Mouse (Mus musculus) forebrain, embryonic 10.5 days (tissue): Measurements from ENCODE around the gene R3hdm2. TPM values are rescaled to one million over a fixed set of nuclear protein-coding genes. Genes with fewer than 3 reads are reported as not detected.

Source experiments
- DNase-seq: peaks from one replicate; pipeline ENCODE4 v3.0.0-alpha.2; 2017; ENCODE audit warnings: low spot score; ENCODE audit errors: extremely low spot score
- H3K27ac ChIP-seq: fragments of 300-500 bp; sonication (generic); 2 replicates; pipeline ENCODE4 v1.5.1; 2016; ENCODE audit warnings: mild to moderate bottlenecking
- H3K27me3 ChIP-seq: fragments of 300-500 bp; sonication (generic); 2 replicates; pipeline ENCODE4 v1.6.1; 2016; ENCODE audit warnings: mild to moderate bottlenecking; ENCODE audit not compliant: poor library complexity, severe bottlenecking
- H3K36me3 ChIP-seq: fragments of 300-500 bp; sonication (generic); replicated peaks from 2 replicates; pipeline ENCODE4 v1.6.1; 2016; ENCODE audit warnings: mild to moderate bottlenecking, moderate library complexity
- H3K4me1 ChIP-seq: fragments of 300-500 bp; sonication (generic); 2 replicates; pipeline ENCODE4 v1.6.1; 2016
- H3K4me3 ChIP-seq: fragments of 300-500 bp; sonication (generic); 2 replicates; pipeline ENCODE4 v1.5.1; 2016; ENCODE audit warnings: mild to moderate bottlenecking, moderate library complexity
- H3K9me3 ChIP-seq: fragments of 300-500 bp; sonication (generic); 2 replicates; pipeline ENCODE4 v1.6.1; 2016; ENCODE audit warnings: mild to moderate bottlenecking, moderate library complexity
- WGBS: fragments of 180-500 bp; shearing (Covaris S2); methylation state at CpG from one replicate; pipeline ENCODE4 v1.1.7; 2016; 5-methylcytosine and 5-hydroxymethylcytosine counted together
- polyA plus RNA-seq: library from polyadenylated mRNA; unstranded; fragments of >200 nt; fragmentation: Nextera tagmentation; extraction: Ambion mirVana; gene quantifications from 2 replicates; pipeline ENCODE4 v1.2.1, GENCODE M21; 2016

R3hdm2 gene
- polyA plus RNA-seq, result 27.2 and 27.8 TPM in 2 replicates

- peak; percentile 92 for DNase-seq
- WGBS, result 0% methylated on average over 52 of the region's 53 CpGs
- Histone ChIP-seq H3K27ac (peak within 1 kb of the TSS; percentile 93), H3K4me3 (peak within 1 kb of the TSS; percentile 69), H3K27me3 (no peaks in the 10 kb centered on the region), H3K36me3 (no peaks in the 10 kb centered on the region), H3K4me1 (peaks cover 27% of the 10 kb centered on the region), H3K9me3 (no peaks in the 10 kb centered on the region)
Observed at GRCm38 (mm10) chr10:127380251-127380691, at the start of gene R3hdm2. Gene R3hdm2, plus strand, starts transcription at chr10:127380327.

- peaks cover 68% of the 10 kb centered on the region for H3K36me3 ChIP-seq
- WGBS, result 24% methylated on average over 31 of the region's 31 CpGs
Observed at GRCm38 (mm10) chr10:127332211-127332874, 47.8 kb upstream of the R3hdm2 start.

GRCm38 (mm10) chr10:127333152-127333551 is 47.0 kb upstream of the R3hdm2 start:
- Histone ChIP-seq H3K27me3 (peaks cover 63% of the 10 kb centered on the region), H3K36me3 (peaks cover 76% of the 10 kb centered on the region), H3K4me1 (peaks cover 6% of the 10 kb centered on the region), H3K9me3 (no peaks in the 10 kb centered on the region), H3K4me3 (no peak overlapping the region), H3K27ac (no peak overlapping the region)
- 69% methylated on average over 5 of the region's 5 CpGs for WGBS
- no peak for DNase-seq

More at GRCm38 (mm10) chr10:127332211-127332874, 47.8 kb upstream of the R3hdm2 start:
- Histone ChIP-seq H3K4me3 (peak overlapping the region; percentile 49), H3K4me1 (peaks cover 6% of the 10 kb centered on the region), H3K27me3 (peaks cover 63% of the 10 kb centered on the region), H3K9me3 (0 out of 2 replicates have a peak, but pooled peaks cover 1% of the 10 kb centered on the region), H3K27ac (peak overlapping the region; percentile 73)
- DNase-seq, result peak; percentile 54

GRCm38 (mm10) chr10:127335271-127335670 is 44.9 kb upstream of the R3hdm2 start:
- peaks cover 58% of the 10 kb centered on the region for H3K27me3 ChIP-seq
- WGBS, result 72% methylated on average over 1 of the region's 1 CpGs
- H3K4me1 ChIP-seq, result peaks cover 24% of the 10 kb centered on the region
- H3K4me3 ChIP-seq, result no peak overlapping the region
- no peak for DNase-seq
- no peak overlapping the region for H3K27ac ChIP-seq
- H3K9me3 ChIP-seq, result no peaks in the 10 kb centered on the region
- peaks cover 71% of the 10 kb centered on the region for H3K36me3 ChIP-seq

- Histone ChIP-seq H3K27ac (no peak overlapping the region), H3K36me3 (peaks cover 55% of the 10 kb centered on the region), H3K4me1 (peaks cover 41% of the 10 kb centered on the region), H3K4me3 (no peak overlapping the region), H3K9me3 (no peaks in the 10 kb centered on the region), H3K27me3 (peaks cover 58% of the 10 kb centered on the region)
- DNase-seq, result no peak
- 76% methylated on average over 5 of the region's 5 CpGs for WGBS
Observed at GRCm38 (mm10) chr10:127336952-127337351, 43.2 kb upstream of the R3hdm2 start.

GRCm38 (mm10) chr10:127337536-127338099 is 42.5 kb upstream of the R3hdm2 start:
- no peak for DNase-seq
- Histone ChIP-seq H3K27ac (no peak overlapping the region), H3K9me3 (no peaks in the 10 kb centered on the region), H3K4me1 (peaks cover 42% of the 10 kb centered on the region), H3K36me3 (peaks cover 48% of the 10 kb centered on the region), H3K4me3 (no peak overlapping the region), H3K27me3 (peaks cover 58% of the 10 kb centered on the region)
- 82% methylated on average over 6 of the region's 6 CpGs for WGBS

- peaks cover 42% of the 10 kb centered on the region for H3K4me1 ChIP-seq
- peaks cover 57% of the 10 kb centered on the region for H3K27me3 ChIP-seq
- WGBS, result 1% methylated on average over 31 of the region's 31 CpGs
- peak; percentile 88 for DNase-seq
- peaks cover 34% of the 10 kb centered on the region for H3K36me3 ChIP-seq
- H3K4me3 ChIP-seq, result peak overlapping the region; percentile 58
- H3K27ac ChIP-seq, result peak overlapping the region; percentile 91
- no peaks in the 10 kb centered on the region for H3K9me3 ChIP-seq
Observed at GRCm38 (mm10) chr10:127338930-127339682, 41.0 kb upstream of the R3hdm2 start.

GRCm38 (mm10) chr10:127339683-127340576 is 40.2 kb upstream of the R3hdm2 start:
- H3K9me3 ChIP-seq, result no peaks in the 10 kb centered on the region
- H3K4me3 ChIP-seq, result peak overlapping the region; percentile 58
- DNase-seq, result peak; percentile 81
- peaks cover 42% of the 10 kb centered on the region for H3K4me1 ChIP-seq
- under 1% methylated on average over 41 of the region's 42 CpGs for WGBS
- peaks cover 57% of the 10 kb centered on the region for H3K27me3 ChIP-seq
- peak overlapping the region; percentile 91 for H3K27ac ChIP-seq
- H3K36me3 ChIP-seq, result peaks cover 27% of the 10 kb centered on the region

GRCm38 (mm10) chr10:127340577-127341359 is 39.4 kb upstream of the R3hdm2 start:
- H3K4me3 ChIP-seq, result peak overlapping the region; percentile 58
- peaks cover 23% of the 10 kb centered on the region for H3K36me3 ChIP-seq
- peak; percentile 78 for DNase-seq
- peaks cover 42% of the 10 kb centered on the region for H3K4me1 ChIP-seq
- peaks cover 57% of the 10 kb centered on the region for H3K27me3 ChIP-seq
- peak overlapping the region; percentile 91 for H3K27ac ChIP-seq
- under 1% methylated on average over 27 of the region's 27 CpGs for WGBS
- H3K9me3 ChIP-seq, result no peaks in the 10 kb centered on the region

- Histone ChIP-seq H3K36me3 (peaks cover 19% of the 10 kb centered on the region), H3K4me1 (peaks cover 42% of the 10 kb centered on the region), H3K4me3 (peak overlapping the region; percentile 58), H3K27me3 (peaks cover 57% of the 10 kb centered on the region), H3K9me3 (no peaks in the 10 kb centered on the region), H3K27ac (peak overlapping the region; percentile 91)
- WGBS, result under 1% methylated on average over 8 of the region's 11 CpGs
- no peak for DNase-seq
Observed at GRCm38 (mm10) chr10:127341360-127341690, 38.8 kb upstream of the R3hdm2 start.

GRCm38 (mm10) chr10:127341891-127342639 is 38.1 kb upstream of the R3hdm2 start, which contains the start of gene Gli1:
Gene Gli1, minus strand, starts transcription at chr10:127341974.
- under 1% methylated on average over 29 of the region's 29 CpGs for WGBS
- H3K36me3 ChIP-seq, result peaks cover 11% of the 10 kb centered on the region

More at GRCm38 (mm10) chr10:127341891-127342639, 38.1 kb upstream of the R3hdm2 start, which contains the start of gene Gli1:
- H3K4me1 ChIP-seq, result peaks cover 42% of the 10 kb centered on the region
- peak; percentile 89 for DNase-seq
- peak within 1 kb of the TSS; percentile 91 for H3K27ac ChIP-seq
- no peaks in the 10 kb centered on the region for H3K9me3 ChIP-seq
- H3K4me3 ChIP-seq, result peak within 1 kb of the TSS; percentile 58
- peaks cover 52% of the 10 kb centered on the region for H3K27me3 ChIP-seq
